Mouse (Mus musculus) layer of hippocampus, postnatal 36 days (tissue): ENCODE measurements around the gene Rnf8. TPM values are rescaled to one million over a fixed set of nuclear protein-coding genes. Genes with fewer than 3 reads are reported as not detected.
"Not testable (repeated sequence)": the region's sequence is repeated elsewhere in the genome, so short reads cannot be mapped to it uniquely, and the experiment has no call there.

ENCODE experiments used
- DNase-seq, 2 experiments: peaks; one replicate each; pipeline ENCODE4 v3.0.0; 2022
- total RNA-seq, 2 experiments: library from RNA; stranded (reverse); gene quantifications; 2 replicates each; pipeline ENCODE4 v1.2.3; 2021

Gene Rnf8
- total RNA-seq: 10 to 100 TPM; 47.4 to 47.9 TPM

DNA sequence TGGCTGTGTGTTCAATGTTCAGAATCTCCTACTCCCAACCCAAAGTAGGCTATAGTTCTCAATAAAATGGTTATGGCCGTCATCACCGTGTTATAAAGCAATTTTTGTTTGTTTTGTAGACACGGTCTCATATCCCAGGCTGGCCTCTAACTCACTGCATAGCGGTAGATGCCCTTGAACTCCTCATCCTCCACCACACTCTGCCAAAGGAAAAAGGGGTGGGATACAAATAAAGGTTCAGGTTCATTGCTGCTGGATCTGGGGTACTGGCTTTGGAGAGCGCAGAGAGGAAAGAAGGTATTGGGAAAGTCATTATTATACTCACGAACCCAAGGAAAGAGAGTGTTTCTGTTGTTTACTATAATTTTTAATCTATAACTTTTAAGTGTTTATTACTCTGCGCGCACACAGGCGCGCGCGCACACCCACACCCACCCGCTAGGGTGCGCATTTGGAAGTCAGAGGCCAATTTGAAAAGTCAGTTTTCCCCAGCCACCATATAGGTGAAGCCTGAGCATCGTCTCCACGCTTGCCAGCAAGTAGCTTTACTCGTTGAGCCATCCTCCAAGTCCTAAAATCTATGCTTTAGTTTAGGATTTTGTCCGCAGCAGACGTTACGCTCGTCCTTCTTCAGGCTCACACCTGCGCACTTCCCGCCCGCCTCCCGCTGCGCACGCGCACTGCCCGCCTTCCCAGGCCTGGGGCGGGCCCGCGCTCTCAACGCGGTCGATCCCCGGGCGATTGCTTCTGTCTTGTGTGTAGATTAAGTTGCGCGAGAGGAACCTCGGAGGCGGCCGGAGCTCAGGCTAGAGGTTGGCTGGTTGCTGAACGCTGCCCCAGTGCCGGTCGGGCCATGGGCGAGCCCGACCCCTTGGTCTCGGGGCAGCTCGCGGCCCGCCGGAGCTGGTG lies at the start of gene Rnf8, which contains the start of gene Gm28043:
Rnf8 (plus strand) TSS at position 676 of the 909 bp plus-strand sequence.
Gm28043 (plus strand) TSS at position 762 of the 909 bp plus-strand sequence.
- peak; percentile 91 to 93 for DNase-seq

GRCm38 (mm10) chr17:29565521-29565920 lies 49.1 kb upstream of the Rnf8 start:
- DNase-seq: no peak

GRCm38 (mm10) chr17:29568435-29568834 lies 46.2 kb upstream of the Rnf8 start:
- no peak for DNase-seq

- no peak for DNase-seq
Measured at GRCm38 (mm10) chr17:29569831-29570230, 44.8 kb upstream of the Rnf8 start.

DNA sequence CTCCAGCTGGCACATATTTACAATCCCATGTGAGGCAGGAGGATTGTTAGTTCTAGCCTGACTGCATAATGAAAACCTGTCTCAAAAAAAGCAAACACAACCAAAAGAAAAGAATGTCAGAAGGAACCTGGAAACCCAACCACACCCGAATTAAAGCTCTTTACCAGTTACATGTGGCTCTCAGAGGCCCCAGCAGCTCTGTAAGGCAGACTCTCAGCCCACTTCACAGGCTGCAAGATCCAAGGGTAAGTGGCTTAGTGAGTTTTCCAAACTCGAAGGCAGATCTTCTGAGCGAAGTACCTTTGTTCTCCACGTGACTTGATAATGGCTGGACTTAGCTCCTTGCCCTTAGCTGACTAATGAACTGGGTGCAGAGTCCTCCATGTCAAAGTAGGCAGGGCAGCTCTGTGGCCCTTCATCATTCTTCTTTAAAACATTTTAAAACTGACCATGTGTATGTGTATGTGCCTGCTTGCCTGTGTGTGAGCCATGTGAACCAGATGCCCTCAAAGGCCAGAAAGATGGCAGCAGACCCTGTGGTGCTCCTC lies 34.9 kb upstream of the Rnf8 start:
- no peak for DNase-seq

GRCm38 (mm10) chr17:29583569-29583968 lies 31.0 kb upstream of the Rnf8 start:
- no peak for DNase-seq

- no peak for DNase-seq
Measured at GRCm38 (mm10) chr17:29584306-29584705, 30.3 kb upstream of the Rnf8 start.

GRCm38 (mm10) chr17:29584737-29585136 lies 29.9 kb upstream of the Rnf8 start:
- DNase-seq: peak; percentile 48 to 55

DNA sequence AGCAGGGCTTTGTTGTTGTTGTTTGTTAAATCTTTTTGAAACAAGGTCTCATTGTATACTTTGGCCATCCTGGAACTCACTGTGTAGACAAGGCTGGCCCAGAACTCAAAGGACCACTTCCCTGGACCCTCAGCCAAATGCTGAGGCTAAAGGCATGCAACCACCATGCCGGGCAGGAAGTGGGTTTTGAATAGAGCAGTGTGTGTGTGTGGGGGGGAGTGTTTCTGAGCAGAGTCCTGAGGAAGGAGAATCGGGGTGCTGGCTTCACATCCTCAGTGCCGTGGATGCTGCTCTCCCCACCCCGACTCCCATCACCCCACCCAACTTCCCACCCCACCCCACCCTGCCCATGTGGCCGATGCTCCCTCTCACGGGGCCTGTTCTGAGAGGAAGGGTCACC lies 29.1 kb upstream of the Rnf8 start:
- no peak for DNase-seq

DNA sequence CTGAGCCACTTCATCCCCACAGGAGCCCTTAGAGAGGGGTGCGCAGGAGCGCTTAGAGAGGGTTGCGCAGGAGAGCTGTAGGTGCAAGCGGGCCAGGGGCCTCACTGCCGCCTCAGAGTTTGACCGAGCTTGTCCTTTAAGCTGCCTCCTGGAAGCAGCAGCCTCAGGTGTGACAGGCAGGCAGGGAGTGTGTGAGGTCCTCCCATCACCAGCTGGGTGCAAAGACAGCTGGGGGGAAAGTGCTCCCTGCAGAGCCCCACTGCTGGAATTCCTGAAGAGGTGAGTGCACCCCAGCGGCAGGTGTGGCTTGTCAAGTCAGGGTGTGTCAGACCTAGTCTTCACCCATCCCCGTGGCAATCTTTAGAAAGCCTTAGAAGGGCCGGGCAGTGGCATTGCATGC lies 27.7 kb upstream of the Rnf8 start:
- no peak for DNase-seq

GRCm38 (mm10) chr17:29589221-29589898 lies 25.2 kb upstream of the Rnf8 start:
- peak; percentile 20 to 29 for DNase-seq

DNA sequence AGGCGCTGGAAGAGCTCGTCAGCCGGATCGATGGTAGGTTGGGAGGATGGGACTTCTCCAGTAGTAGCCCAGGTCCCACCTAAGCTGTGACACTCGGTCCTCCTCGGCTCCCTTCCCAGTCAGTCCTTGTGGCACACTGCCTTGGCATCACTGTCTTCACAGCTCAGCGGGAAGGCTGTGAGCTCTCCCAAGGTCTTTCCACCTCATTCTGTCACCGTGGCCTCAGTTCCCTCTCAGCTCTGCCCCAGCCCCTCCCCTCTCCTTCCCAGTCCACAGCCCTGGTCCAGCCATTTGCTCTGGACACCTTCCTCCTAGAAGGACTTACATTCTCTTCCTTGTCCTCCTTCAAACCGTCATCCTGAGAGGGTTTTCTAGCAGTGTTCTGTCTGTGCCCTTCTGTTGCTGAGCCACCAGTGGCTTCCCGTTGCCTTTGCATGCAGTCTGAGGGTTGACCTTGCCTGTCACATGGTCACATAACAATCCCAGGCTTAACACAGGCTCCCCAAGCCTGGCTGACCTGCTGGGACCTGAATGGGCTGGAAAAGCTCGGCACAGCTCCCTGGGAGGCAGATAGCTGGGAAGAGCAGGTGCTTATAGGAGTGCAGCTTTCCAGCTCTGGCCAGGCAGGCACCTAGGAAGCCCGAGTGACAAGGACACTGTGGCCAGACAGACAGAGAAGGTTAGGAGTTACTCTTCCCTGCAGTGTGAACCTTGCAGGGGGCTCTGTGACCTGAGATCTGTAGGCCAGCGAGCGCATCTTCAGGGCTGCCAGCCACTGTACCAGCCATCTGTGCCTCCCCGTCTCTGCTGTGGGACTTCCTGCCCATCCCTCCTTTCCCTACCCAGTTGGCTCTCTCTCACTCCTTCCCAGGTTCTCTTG lies 18.5 kb upstream of the Rnf8 start:
- DNase-seq: no peak

DNA sequence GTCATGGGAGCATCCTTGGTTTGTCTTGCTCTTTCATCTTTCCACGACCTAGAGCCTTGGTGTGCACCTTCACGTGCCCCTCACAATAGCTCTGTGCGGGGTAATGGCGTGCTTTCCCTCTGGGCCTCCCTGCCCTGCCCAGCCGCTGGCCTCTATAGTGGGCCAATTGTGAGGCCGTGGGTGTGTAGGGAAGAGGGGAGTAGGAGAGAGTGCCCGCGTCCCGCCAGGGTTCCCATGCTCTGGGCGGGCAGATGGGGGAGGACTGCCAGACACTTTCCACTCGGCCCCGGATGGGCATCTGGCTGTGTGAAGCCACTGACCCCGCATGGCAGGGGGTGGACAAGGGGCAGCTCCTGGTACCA lies 17.8 kb upstream of the Rnf8 start:
- no peak for DNase-seq

- DNase-seq: no peak
Measured at GRCm38 (mm10) chr17:29599051-29599450, 15.5 kb upstream of the Rnf8 start.

GRCm38 (mm10) chr17:29599537-29599936 lies 15.1 kb upstream of the Rnf8 start:
- DNase-seq: no peak

DNA sequence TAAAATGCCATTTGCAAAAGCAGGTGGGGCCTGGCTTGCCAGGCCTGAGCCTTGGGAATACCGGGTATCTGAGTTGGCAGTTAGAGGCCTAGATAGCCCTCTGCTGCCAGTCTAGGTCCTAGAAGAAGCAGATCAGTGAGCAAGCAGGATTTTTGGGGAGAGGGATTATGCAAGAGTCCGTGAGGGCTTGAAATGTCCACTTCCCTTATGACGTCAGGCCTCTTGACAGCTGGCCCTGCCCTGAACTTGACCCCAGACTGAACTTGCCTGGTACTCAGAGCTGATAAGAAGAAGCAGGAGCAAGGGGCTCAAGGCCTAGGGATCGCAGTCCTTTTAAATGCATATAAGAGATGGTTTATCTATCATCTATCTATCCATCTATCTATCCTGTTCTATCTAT lies 13.2 kb upstream of the Rnf8 start:
- no peak for DNase-seq

DNA sequence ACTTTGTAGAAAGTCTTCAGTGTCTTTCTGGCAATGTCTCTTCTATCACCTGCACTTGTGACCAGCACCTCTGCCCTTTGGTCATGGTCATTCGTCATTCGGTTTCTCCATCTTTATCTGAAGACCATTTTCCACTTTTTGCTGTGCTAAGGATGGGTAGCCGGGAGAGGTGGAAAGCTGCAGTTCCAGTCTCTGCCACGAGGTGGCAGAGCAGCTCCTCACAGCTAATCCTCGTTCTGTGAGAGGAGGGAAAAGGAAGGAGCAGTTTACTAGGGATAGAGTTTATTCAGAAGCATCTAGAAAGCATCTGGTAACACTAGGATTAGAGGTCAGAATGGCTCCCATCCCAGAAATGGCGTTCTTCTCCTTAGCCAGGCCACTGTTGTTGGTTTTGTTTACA lies 11.3 kb upstream of the Rnf8 start:
- peak; percentile 74 to 81 for DNase-seq

GRCm38 (mm10) chr17:29613453-29613852 lies 1.1 kb upstream of the Rnf8 start:
- not testable (repeated sequence) for DNase-seq

DNA sequence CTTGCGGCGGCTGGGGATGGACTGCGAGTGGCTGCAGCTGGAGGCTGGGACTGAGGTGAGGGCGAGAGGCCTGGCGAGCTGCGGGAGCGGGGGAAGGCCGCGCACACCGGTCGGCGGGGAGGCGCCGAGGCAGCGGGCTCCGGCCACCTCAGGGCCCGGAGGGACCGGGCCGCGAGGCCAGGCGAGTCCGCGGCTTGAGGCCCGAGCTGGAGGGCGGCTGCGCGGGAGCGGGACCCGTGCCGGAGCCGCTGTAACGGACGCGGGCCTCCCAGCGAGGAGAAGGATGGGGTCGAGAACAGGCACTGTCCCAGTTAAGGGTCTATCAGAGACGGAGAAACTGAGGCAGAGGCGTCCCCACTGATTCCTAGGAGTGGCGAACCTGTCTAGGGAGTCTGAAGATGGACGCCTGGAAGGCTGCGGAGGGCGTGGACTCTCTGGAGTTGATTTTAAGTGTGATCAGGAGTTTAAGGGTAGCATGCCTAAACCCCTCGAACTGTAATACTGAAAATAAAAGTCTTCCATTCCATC lies 498 bp downstream of the Rnf8 start:
- DNase-seq: peak in 1 of 2 experiments; percentile 19

GRCm38 (mm10) chr17:29615616-29616015 lies 1.0 kb downstream of the Rnf8 start:
- no peak for DNase-seq

- no peak for DNase-seq
Measured at GRCm38 (mm10) chr17:29619231-29619630, 4.6 kb downstream of the Rnf8 start.

DNA sequence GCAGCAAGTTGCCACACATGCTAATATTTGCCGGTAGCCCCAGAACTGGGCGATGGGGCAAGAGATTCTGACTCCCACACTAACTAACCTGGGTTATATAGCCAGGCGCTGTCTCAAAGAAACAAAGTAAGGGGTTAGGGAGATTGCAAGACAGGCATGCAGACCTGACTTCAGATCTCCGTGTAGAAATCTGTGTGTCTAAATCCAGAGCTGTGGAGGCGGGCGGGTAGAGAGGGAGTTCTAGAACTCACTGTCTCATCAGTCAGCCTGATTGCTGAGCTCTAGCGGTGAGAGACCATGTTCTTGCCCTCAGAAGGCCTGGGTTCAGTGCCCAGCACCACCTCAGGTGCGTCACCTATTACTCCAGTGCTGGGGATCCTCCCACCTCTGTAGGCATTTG lies 8.9 kb downstream of the Rnf8 start:
- no peak for DNase-seq
